Mouse (Mus musculus) lung, adult 2 months (tissue): ENCODE data around the gene Camkk2.

Experiments
- CTCF ChIP-seq: fragments of 200-500 bp; IDR thresholded peaks from 2 replicates; pipeline ENCODE4 v1.5.1; 2011; ENCODE audit warnings: mild to moderate bottlenecking, low read length, control low read depth; ENCODE audit not compliant: insufficient read depth
- POLR2A ChIP-seq: fragments of 200-500 bp; IDR thresholded peaks from 2 replicates; pipeline ENCODE4 v1.6.1; 2011; ENCODE audit warnings: low read depth, mild to moderate bottlenecking, control low read depth, low read length, borderline replicate concordance; ENCODE audit errors: extremely low read depth

GRCm38 (mm10) chr5:122786035-122786819, 7.0 kb upstream of the Camkk2 start:
- TF ChIP-seq POLR2A (no peak), CTCF (no peak)
